8 mouse cellular contexts compared by ENCODE assay signal in genomic region chr7:141194830-141195229, GRCm38 (mm10). TPM values are rescaled to one million over a fixed set of nuclear protein-coding genes. Genes with fewer than 3 reads are reported as not detected.
DNase-seq lines count a peak whose midpoint lies in the region; ATAC-seq and TF ChIP-seq lines count a peak whose summit lies in the region.

No protein-coding gene starts in this region.

- peak; percentile 69 for DNase-seq in adipocyte (ENCODE audit: low spot score)
- DNase-seq in gastrocnemius, postnatal 10 days, result peak; percentile 88
- DNase-seq in left cerebral cortex, postnatal 25 days (ENCODE audit: low spot score in 2 of 2), result peak; percentile 85
- DNase-seq in mesoderm, embryonic 11.5 days (ENCODE audit: low read depth, low spot score), result peak; percentile 94
- DNase-seq in right cerebral cortex, postnatal 36 days (ENCODE audit: low spot score in 2 of 2), result peak; percentile 83 to 85
- DNase-seq in urinary bladder, postnatal 4 days (ENCODE audit: low spot score in 2 of 2), result peak; percentile 80 to 92

- intact Hi-C loops in left cerebral cortex, postnatal 25 days (cut with DNase I), result no loop called here

- TF ChIP-seq POLR2A in cortical plate, adult 2 months (IDR thresholded peaks at IDR 0.05; ENCODE audit: extremely low read depth, insufficient read depth, low read length), result peak; percentile 29; the same call in 1 of the 2 replicates

- no peak for TF ChIP-seq CTCF in cortical plate, adult 2 months (IDR thresholded peaks at IDR 0.05; ENCODE audit: extremely low read depth, insufficient read depth, low read length)

- peak; percentile 67 for ATAC-seq in inflammation-experienced regulatory T-cells, adult 6 months

- no peak overlapping the region for H3K27ac ChIP-seq in cortical plate, adult 2 months (ENCODE audit: insufficient read depth, low read length)

- H3K4me3 ChIP-seq in cortical plate, adult 2 months (ENCODE audit: insufficient read depth, low read length), result peak overlapping the region; percentile 40

- 0 out of 2 replicates have a peak, but pooled peaks cover 2% of the 10 kb centered on the region for H3K4me1 ChIP-seq in cortical plate, adult 2 months (ENCODE audit: control insufficient read depth, insufficient read depth, low read length)

RNA-seq across cellular contexts. Expression of gene Lrrc56, which starts 0.9 kb away (rescaled TPM):
- polyA plus RNA-seq in cortical plate, adult 2 months (2012; rRNA removed), result 5.4 and 5.8 TPM in 2 replicates
- 1 to 10 TPM; 2.7 to 3.2 TPM for total RNA-seq in gastrocnemius, postnatal 10 days (2021)
- polyA plus RNA-seq in inflammation-experienced regulatory T-cells, adult 6 months (2017; shearing (Covaris generic)), result 1 to 10 TPM; 1.3 to 2.2 (median 1.7) TPM
- total RNA-seq in left cerebral cortex, postnatal 25 days (2021), result 1 to 10 TPM; 3.1 to 4.4 TPM

RNA-seq across cellular contexts. Expression of gene Hras, which starts 1.0 kb away (rescaled TPM):
- polyA plus RNA-seq in cortical plate, adult 2 months (2012; rRNA removed), result 256 and 265 TPM in 2 replicates
- total RNA-seq in gastrocnemius, postnatal 10 days (2021), result 100 to 1,000 TPM; 205 to 240 TPM
- 1 to 10 TPM; 1.5 to 6.2 (median 4.6) TPM for polyA plus RNA-seq in inflammation-experienced regulatory T-cells, adult 6 months (2017; shearing (Covaris generic))
- total RNA-seq in left cerebral cortex, postnatal 25 days (2021), result 100 to 1,000 TPM; 279 to 287 TPM

RNA-seq across cellular contexts. Expression of gene Lmntd2, which starts 19.1 kb away (rescaled TPM):
- 0.17 and 0.27 TPM in 2 replicates for polyA plus RNA-seq in cortical plate, adult 2 months (2012; rRNA removed)
- total RNA-seq in gastrocnemius, postnatal 10 days (2021), result not detected
- polyA plus RNA-seq in inflammation-experienced regulatory T-cells, adult 6 months (2017; shearing (Covaris generic)), result 10 to 100 TPM in 1 of 3 experiments, 1 to 10 TPM in 2; 4.6 to 11.3 (median 8.5) TPM
- not detected for total RNA-seq in left cerebral cortex, postnatal 25 days (2021)

RNA-seq across cellular contexts. Expression of gene Rassf7, which starts 20.8 kb away (rescaled TPM):
- polyA plus RNA-seq in cortical plate, adult 2 months (2012; rRNA removed), result 1.5 and 2.2 TPM in 2 replicates
- 1 to 10 TPM; 2.1 to 2.8 TPM for total RNA-seq in gastrocnemius, postnatal 10 days (2021)
- polyA plus RNA-seq in inflammation-experienced regulatory T-cells, adult 6 months (2017; shearing (Covaris generic)), result 10 to 100 TPM in 2 of 3 experiments, 1 to 10 TPM in 1; 9.2 to 15.0 (median 13.7) TPM
- 1 to 10 TPM in 1 of 2 experiments, under 1 TPM in 1; 0.78 to 1.5 TPM for total RNA-seq in left cerebral cortex, postnatal 25 days (2021)

RNA-seq across cellular contexts. Expression of gene Rnh1, which starts 22.2 kb away (rescaled TPM):
- polyA plus RNA-seq in cortical plate, adult 2 months (2012; rRNA removed), result 38.6 and 38.8 TPM in 2 replicates
- 10 to 100 TPM; 52.9 to 56.0 TPM for total RNA-seq in gastrocnemius, postnatal 10 days (2021)
- polyA plus RNA-seq in inflammation-experienced regulatory T-cells, adult 6 months (2017; shearing (Covaris generic)), result 100 to 1,000 TPM; 135 to 147 (median 143) TPM
- total RNA-seq in left cerebral cortex, postnatal 25 days (2021), result 10 to 100 TPM; 30.5 to 32.9 TPM
